Mouse (Mus musculus): ENCODE measurements at regions not wholly inside any gene's neighbourhood (a gene's known extent, or its start where the extent isn't known, plus 50 kb on each side); places are given as distances from the start of the nearest gene placed in this dataset.

DNA sequence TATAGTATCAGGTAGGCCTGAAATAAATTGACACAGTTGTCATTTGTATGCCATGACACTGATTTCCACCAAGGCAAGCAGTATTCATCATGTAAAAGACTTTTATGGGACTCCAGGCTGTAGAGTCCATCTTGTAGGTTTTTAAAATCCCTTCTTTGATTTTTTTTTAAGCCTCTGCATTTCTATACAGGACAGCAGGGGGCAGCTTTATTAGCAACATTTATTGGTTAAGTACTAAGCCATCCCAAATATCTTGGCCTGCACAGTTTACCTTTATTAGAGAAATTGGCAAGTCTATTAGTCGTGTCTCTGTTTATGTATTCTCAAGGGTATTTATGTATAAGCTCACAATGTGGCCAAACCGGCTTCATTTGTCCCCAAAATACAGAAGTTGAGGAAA is 125.6 kb upstream of the Med14 start:
- TF ChIP-seq CTCF (conservative IDR thresholded peaks at IDR 0.05; ENCODE audit: low read length): no peak
- no peak for TF ChIP-seq POU5F1 (IDR thresholded peaks at IDR 0.05; ENCODE audit: borderline replicate concordance, low read length)
- no peak for TF ChIP-seq NANOG (IDR thresholded peaks at IDR 0.05; ENCODE audit: borderline replicate concordance, low read length)

Measured in E14TG2a.4 (cell line).